Mouse (Mus musculus) stomach, postnatal 0 days (tissue): ENCODE measurements at regions not wholly inside any gene's neighbourhood (a gene's known extent, or its start where the extent isn't known, plus 50 kb on each side); places are given as distances from the start of the nearest gene placed in this dataset.

Source experiments
- CTCF ChIP-seq: IDR thresholded peaks from 2 replicates; pipeline ENCODE4 v1.5.1; 2016; ENCODE audit warnings: antibody characterized with exemption, low read depth, mild to moderate bottlenecking, moderate library complexity
- EP300 ChIP-seq: optimal IDR thresholded peaks from 2 replicates; pipeline ENCODE3; 2016; ENCODE audit warnings: antibody characterized with exemption

DNA sequence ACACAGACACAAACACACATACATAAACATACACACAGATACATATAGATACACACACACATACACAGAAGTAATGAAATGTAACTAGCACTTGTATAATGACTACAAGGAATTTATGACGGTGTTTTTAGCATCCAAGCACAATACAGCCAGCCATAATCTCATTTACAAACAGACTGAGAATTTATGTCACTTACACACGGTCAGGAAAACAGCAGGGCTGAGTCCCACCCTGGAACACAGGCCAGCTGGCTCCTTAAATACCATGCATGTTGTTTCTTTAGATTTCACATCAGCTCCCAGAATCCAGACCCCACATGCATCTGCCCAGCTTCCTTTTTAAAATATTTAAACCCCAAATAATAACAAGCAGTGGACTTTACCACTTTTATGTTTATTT lies 123.1 kb upstream of the Clnk start:
- TF ChIP-seq CTCF, result no peak
- no peak for TF ChIP-seq EP300
